26 mouse cellular contexts compared by ENCODE assay signal in genomic region chr2:77275851-77276250, GRCm38 (mm10). TPM values are rescaled to one million over a fixed set of nuclear protein-coding genes. Genes with fewer than 3 reads are reported as not detected.
DNase-seq lines count a peak whose midpoint lies in the region; ATAC-seq and TF ChIP-seq lines count a peak whose summit lies in the region.
"Had no signal": no experiment of that assay in that cellular context is flagged by ENCODE, and none has a peak within 500 bp of the region (broad histone marks: within the 10 kb centered on the region; RNA-seq: fewer than 3 reads in every experiment).

No protein-coding gene starts in this region.

- H3K4me2 ChIP-seq in kidney, postnatal 0 days (ENCODE audit: low read length): peak overlapping the region; percentile 28; the same call in 1 of the 2 replicates
- peak overlapping the region; percentile 52 for H3K4me2 ChIP-seq in intestine, postnatal 0 days (replicated peaks; ENCODE audit: low read depth)
- H3K4me2 ChIP-seq: heart, embryonic 13.5 days; hindbrain, embryonic 14.5 days; limb, embryonic 13.5 days; liver, embryonic 13.5 days; lung, embryonic 14.5 days; neural tube, embryonic 12.5 days had no signal

- peak; percentile 59 for DNase-seq in kidney, adult 2 months
- DNase-seq in kidney, postnatal 36 days: no peak
- DNase-seq in kidney, postnatal 0 days (ENCODE audit: low spot score): no peak
- DNase-seq in kidney, postnatal 10 days: no peak
- DNase-seq in thymus, postnatal 4 days: no peak
- DNase-seq in thymus, postnatal 10 days (ENCODE audit: low spot score in 2 of 2): no peak
- DNase-seq: adrenal gland, postnatal 14 days; cerebellum, adult 11-12 months; cerebellum, postnatal 14 days; gastrocnemius, postnatal 10 days; heart, postnatal 10 days; liver, embryonic 13.5 days; lung, embryonic 14.5 days; right cerebral cortex, postnatal 4 days; thymus, adult 2 months had no signal

- no peaks in the 10 kb centered on the region for H3K36me3 ChIP-seq in kidney, adult 2 months (ENCODE audit: control insufficient read depth, insufficient read depth, low read length)
- H3K36me3 ChIP-seq in kidney, postnatal 0 days (ENCODE audit: insufficient read depth, low read length): no peaks in the 10 kb centered on the region
- H3K36me3 ChIP-seq in intestine, postnatal 0 days (ENCODE audit: control insufficient read depth, insufficient read depth): no peaks in the 10 kb centered on the region
- H3K36me3 ChIP-seq: heart, embryonic 13.5 days; liver, embryonic 13.5 days; neural tube, embryonic 12.5 days had no signal

- 49% methylated on average over 5 of the region's 5 CpGs for WGBS in kidney, adult 2 months
- WGBS in kidney, postnatal 0 days: 75% methylated on average over 5 of the region's 5 CpGs
- WGBS in intestine, postnatal 0 days: 57% methylated on average over 5 of the region's 5 CpGs

- H3K27ac ChIP-seq in kidney, adult 2 months (ENCODE audit: insufficient read depth, low read depth, low read length): peak overlapping the region; percentile 99
- H3K27ac ChIP-seq in kidney, postnatal 0 days: peak overlapping the region; percentile 70
- H3K27ac ChIP-seq in bone marrow macrophage, adult 2 months (ENCODE audit: insufficient read depth, low read depth, low read length): peak overlapping the region; percentile 30; the same call in 1 of the 2 replicates
- H3K27ac ChIP-seq in intestine, postnatal 0 days (ENCODE audit: low read depth, low read length): no peak overlapping the region
- H3K27ac ChIP-seq: heart, embryonic 13.5 days; hindbrain, embryonic 14.5 days; limb, embryonic 13.5 days; liver, embryonic 13.5 days; midbrain, embryonic 10.5 days; neural tube, embryonic 12.5 days had no signal

- H3K27me3 ChIP-seq in kidney, adult 2 months (replicated peaks; ENCODE audit: control insufficient read depth, insufficient read depth, low read length): no peaks in the 10 kb centered on the region
- H3K27me3 ChIP-seq in kidney, postnatal 0 days (ENCODE audit: insufficient read depth, low read length): no peaks in the 10 kb centered on the region
- H3K27me3 ChIP-seq in intestine, postnatal 0 days (replicated peaks; ENCODE audit: control insufficient read depth, insufficient read depth, low read length): no peaks in the 10 kb centered on the region
- H3K27me3 ChIP-seq: heart, embryonic 13.5 days; limb, embryonic 13.5 days; neural tube, embryonic 12.5 days; Patski had no signal

- no peak for TF ChIP-seq CTCF in kidney, adult 2 months (conservative IDR thresholded peaks at IDR 0.05; ENCODE audit: insufficient read depth, insufficient read length, low read depth, low read length)
- no peak for TF ChIP-seq CTCF in kidney, postnatal 0 days (IDR thresholded peaks at IDR 0.05; ENCODE audit: low read depth)
- no peak for TF ChIP-seq CTCF in bone marrow macrophage, adult 2 months (IDR thresholded peaks at IDR 0.05; ENCODE audit: low read depth, low read length)
- no peak for TF ChIP-seq CTCF in intestine, postnatal 0 days (IDR thresholded peaks at IDR 0.05; ENCODE audit: low read depth)

- TF ChIP-seq POLR2A in kidney, adult 2 months (IDR thresholded peaks at IDR 0.05; ENCODE audit: low read depth, low read length): no peak
- TF ChIP-seq POLR2A in bone marrow macrophage, adult 2 months (IDR thresholded peaks at IDR 0.05; ENCODE audit: borderline replicate concordance, low read depth, low read length): no peak

- no peak for ATAC-seq in kidney, postnatal 0 days (replicated peaks; ENCODE audit: low FRiP score, low read depth)
- peak; percentile 68 for ATAC-seq in intestine, postnatal 0 days
- ATAC-seq: forebrain, embryonic 16.5 days; Patski had no signal

- no peak overlapping the region for H3K4me3 ChIP-seq in kidney, adult 2 months (ENCODE audit: insufficient read depth, low read depth, low read length)
- H3K4me3 ChIP-seq in kidney, postnatal 0 days (replicated peaks; ENCODE audit: low read depth, low read length): no peak overlapping the region
- H3K4me3 ChIP-seq in bone marrow macrophage, adult 2 months (ENCODE audit: insufficient read depth, low read length): no peak overlapping the region
- H3K4me3 ChIP-seq in intestine, postnatal 0 days (ENCODE audit: low read depth, low read length): no peak overlapping the region
- H3K4me3 ChIP-seq: erythroblast, embryonic 14.5 days; heart, embryonic 13.5 days; limb, embryonic 13.5 days; liver, embryonic 13.5 days; midbrain, embryonic 10.5 days; myocyte; neural tube, embryonic 12.5 days had no signal

- H3K4me1 ChIP-seq in kidney, adult 2 months (ENCODE audit: control insufficient read depth, insufficient read depth, low read length): peaks cover 45% of the 10 kb centered on the region
- H3K4me1 ChIP-seq in kidney, postnatal 0 days (replicated peaks; ENCODE audit: insufficient read depth, low read length): peaks cover 8% of the 10 kb centered on the region; the same call in 1 of the 2 replicates
- H3K4me1 ChIP-seq in bone marrow macrophage, adult 2 months (ENCODE audit: control insufficient read depth, insufficient read depth, low read length): peaks cover 57% of the 10 kb centered on the region
- H3K4me1 ChIP-seq in intestine, postnatal 0 days (replicated peaks; ENCODE audit: control insufficient read depth, insufficient read depth, low read length): peaks cover 8% of the 10 kb centered on the region
- H3K4me1 ChIP-seq: neural tube, embryonic 12.5 days had no signal

- no peaks in the 10 kb centered on the region for H3K9me3 ChIP-seq in kidney, postnatal 0 days (replicated peaks; ENCODE audit: low read length)
- no peaks in the 10 kb centered on the region for H3K9me3 ChIP-seq in intestine, postnatal 0 days (ENCODE audit: control insufficient read depth)
- H3K9me3 ChIP-seq: heart, embryonic 13.5 days; limb, embryonic 13.5 days; liver, embryonic 13.5 days; midbrain, embryonic 10.5 days; neural tube, embryonic 12.5 days had no signal

- no peak overlapping the region for H3K9ac ChIP-seq in kidney, postnatal 0 days (ENCODE audit: low read depth, low read length)
- no peak overlapping the region for H3K9ac ChIP-seq in intestine, postnatal 0 days (ENCODE audit: low read depth, low read length)
- H3K9ac ChIP-seq: heart, embryonic 13.5 days; hindbrain, embryonic 14.5 days; limb, embryonic 13.5 days; liver, embryonic 13.5 days; lung, embryonic 14.5 days; neural tube, embryonic 12.5 days had no signal

RNA-seq across cellular contexts. Expression of gene Sestd1, which starts 4.5 kb away (rescaled TPM):
- polyA plus RNA-seq in kidney, adult 2 months (2012; rRNA removed): 35.6 and 38.4 TPM in 2 replicates
- 36.8 and 39.4 TPM in 2 replicates for polyA plus RNA-seq in kidney, postnatal 0 days (2015; fragmentation: Nextera tagmentation; extraction: Ambion mirVana)
- polyA plus RNA-seq in bone marrow macrophage, adult 2 months (2012; ENCODE audit: insufficient read depth, insufficient read length, missing spikeins): 42.1 and 43.3 TPM in 2 replicates
- polyA plus RNA-seq in intestine, postnatal 0 days (2015; fragmentation: Nextera tagmentation; extraction: Ambion mirVana): 10.8 and 11.2 TPM in 2 replicates
- polyA plus RNA-seq: erythroblast, embryonic 14.5 days had no signal
